Mouse (Mus musculus): Measurements from ENCODE around the gene Hmx1. TPM values are rescaled to one million over a fixed set of nuclear protein-coding genes. Genes with fewer than 3 reads are reported as not detected.
A peak's percentile ranks its signal among the peaks of the same experiment; 100 is the strongest.

The Hmx1 gene
- total RNA-seq (2021), result not detected

DNA sequence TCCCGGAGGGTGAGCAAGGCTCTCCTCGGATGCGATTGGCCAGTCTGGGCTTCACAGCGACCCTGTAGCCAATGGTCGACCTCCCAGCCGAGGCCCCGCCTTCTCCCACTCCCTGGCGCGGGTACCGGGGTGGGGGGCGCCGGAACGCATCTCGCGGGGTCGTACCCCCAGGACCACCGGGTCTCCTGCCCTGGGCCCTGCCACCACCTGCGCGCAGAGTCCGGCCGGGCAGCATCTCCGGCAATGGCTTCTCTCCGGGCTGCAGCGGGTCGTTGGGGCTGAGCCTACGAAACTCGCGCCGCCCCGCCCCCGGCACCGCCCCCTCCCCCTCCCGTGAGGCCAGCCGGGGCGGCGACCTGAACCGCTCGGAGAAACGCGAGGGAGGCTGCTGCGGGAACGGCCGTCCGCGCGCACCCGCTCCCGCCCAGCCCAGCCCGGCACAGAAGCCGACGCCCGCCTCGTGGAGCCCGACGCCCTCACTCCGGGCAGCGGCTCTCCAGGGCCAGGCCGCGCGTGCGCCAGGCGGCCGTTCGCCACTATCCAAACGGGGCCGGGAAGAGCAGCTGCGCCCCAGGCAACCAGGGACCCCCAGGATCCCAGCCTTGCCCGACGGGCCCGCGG is at the start of gene Hmx1:
Gene Hmx1 (plus strand): TSS at position 618 of the 621 bp plus-strand sequence.
- peak in 1 of 2 experiments; percentile 40 for DNase-seq (ENCODE audit: extremely low spot score in 1 of 2, low spot score in 2 of 2)
- intact Hi-C loops (cut with DNase I), result no loop called here

DNA sequence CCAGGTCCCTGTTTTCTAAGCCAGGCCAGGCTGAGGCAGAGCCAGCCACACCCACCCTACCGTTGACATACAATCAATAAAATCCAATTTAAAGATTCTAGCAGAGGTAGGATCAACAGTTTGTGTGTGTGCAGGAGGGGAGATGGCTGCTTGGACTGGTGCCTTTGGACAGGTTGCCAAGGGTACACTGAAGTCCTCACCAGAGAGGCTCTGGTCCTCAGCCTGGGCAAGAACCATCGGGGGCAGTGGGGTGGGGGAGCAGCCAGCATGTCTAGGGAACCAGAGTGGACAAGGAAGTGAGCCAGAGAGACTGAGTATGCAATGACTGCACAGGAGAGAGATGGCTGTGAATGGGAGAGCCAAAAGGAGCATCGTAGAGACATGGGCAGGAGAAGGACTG is 43.8 kb upstream of the Hmx1 start:
- intact Hi-C loops (cut with DNase I), result loop anchor here (5.0 to 10.0 kb wide), 3 partner anchors 63 to 430 kb away; partner anchors contain the start of gene Dok7
- DNase-seq (ENCODE audit: extremely low spot score in 1 of 2, low spot score in 2 of 2), result no peak

DNA sequence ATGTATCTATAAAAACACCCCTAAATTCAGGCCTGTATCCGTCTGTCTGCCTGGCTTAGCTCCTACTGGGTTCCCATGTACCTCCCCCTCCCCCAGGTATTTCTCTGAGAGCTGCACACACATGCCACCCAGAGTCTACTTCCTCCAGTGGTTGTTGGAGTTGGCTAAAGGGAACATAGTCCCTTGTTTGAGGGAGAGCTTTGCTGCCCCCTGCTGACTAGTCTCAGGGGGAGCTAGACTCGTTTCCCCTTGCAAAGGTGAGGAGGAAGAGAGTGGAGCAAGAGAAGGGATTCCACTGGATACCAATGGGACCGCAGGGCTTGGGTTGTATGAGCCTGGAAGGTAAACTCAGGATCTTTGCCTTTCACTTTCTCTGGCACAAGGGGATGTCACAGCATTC is 40.1 kb upstream of the Hmx1 start:
- DNase-seq (ENCODE audit: extremely low spot score in 1 of 2, low spot score in 2 of 2), result peak; percentile 66 to 80
- intact Hi-C loops (cut with DNase I), result loop anchor here (2.0 to 10.0 kb wide), 4 partner anchors 66 to 434 kb away; partner anchors contain the start of gene Dok7

DNA sequence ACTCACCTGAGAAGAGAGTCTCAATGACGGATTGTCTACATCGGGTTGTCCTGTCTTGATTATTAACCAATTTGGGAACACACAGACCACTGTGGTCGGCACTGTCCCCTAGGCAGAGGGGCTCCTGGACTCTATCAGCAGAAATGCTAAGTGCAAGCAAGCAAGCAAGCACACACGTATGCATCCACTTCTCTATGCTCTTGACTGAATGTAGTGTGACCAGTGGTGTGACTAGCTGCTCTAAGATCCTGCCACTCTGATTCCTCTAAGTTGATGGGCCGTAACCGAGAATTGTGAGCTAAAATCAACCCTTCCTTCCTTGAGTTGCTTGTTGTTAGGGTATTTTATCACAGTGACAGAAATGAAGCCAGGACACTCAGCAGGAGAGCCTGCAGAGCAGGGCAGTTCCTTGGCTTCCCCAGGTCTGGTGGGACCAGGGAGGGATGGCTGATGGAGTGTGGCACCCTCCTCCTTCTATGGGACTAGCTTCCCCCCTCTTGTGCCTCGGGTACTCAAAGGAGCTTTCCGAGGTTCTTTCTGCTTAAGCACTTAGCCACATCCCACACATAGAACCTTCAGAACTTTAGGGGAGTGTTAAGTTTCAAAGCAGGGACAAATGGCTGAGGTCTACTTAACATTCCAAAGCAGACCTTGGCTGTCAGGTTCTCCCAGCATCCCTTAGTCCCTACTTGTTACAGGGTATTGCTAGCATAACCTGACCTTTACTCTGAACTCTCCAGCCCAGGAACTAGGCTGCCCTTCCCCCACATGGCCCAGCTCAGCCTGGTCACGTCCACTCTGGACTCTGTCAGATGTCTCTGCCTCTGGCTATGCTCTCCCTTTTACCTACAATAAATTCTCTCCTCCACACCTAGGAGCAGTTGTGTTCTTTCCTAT is 31.1 kb upstream of the Hmx1 start:
- DNase-seq (ENCODE audit: extremely low spot score in 1 of 2, low spot score in 2 of 2), result no peak
- intact Hi-C loops (cut with DNase I), result no loop called here

DNA sequence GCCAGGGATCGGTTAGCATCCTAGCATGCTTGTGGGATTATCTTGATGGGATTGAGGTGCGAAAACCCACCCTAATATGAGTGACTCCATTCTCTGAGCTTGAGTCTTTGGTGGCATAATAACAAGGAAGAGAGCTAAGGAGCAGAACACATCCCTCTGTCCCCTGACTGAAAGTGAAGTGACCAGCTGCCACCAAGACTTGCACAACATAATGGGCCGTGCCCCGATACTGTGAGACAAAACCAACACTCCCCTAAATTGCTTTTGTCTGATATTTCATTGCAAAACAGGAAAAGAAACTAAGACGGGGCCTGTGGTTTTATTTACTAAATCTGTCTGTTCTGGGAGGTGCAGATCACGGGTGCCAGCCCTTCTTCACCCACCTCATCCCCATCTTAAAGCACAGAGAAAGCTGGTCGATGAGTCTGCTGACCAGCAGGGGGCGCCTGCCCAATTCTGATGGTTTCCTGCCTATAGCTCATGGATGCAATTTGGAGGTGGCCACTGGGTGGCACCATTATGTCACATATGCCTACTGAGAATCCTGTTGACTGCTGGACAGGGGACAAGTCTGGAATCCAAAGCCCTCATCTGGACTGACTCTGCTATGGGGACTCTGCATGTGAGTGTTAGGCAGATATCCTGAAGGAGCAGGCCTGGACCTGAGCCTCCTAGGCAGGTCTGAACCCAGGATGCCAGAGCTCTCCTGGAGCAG is 27.2 kb upstream of the Hmx1 start:
- peak; percentile 89 to 92 for DNase-seq (ENCODE audit: extremely low spot score in 1 of 2, low spot score in 2 of 2)
- intact Hi-C loops (cut with DNase I), result loop anchor here (5.0 kb wide), 1 partner anchor 151 kb away; no protein-coding TSS in a partner anchor

DNA sequence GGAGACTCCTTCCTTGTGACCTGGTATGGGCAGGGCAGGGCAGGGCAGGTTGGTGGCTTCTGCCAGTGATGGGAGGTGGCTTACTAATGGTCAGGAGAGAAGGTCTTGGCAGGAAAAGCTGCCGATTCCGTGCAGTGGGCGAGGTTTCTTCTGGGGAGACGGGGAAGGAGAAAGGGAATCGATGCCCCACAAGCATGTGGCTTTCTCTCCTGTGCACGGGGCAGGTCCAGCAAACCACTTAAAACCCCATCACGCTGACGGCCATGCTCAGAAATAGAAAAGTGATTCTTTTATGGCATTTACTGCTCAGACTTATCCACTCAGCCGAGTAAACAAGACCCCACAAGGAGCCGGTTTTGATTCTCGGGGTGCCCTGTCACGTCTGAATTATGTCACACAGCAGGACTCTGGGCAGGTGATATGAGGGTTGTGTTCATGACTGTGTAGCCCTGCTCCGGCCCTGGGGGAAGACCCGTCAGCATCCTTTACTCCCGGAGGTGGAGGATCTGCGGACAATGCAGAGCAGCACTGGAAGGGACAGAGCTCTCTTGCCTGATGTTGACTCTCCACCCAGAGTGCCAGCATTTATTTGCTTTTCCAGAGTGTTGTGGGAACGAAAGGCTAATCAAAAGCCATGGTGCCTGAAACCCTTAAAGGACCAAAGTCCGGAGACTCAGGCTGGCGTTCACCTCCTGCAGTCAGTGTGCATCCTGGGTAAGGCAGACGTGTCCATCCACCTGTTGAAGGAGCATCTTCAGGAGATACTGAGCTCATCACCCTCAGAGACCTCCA is 22.5 kb upstream of the Hmx1 start:
- no peak for DNase-seq (ENCODE audit: extremely low spot score in 1 of 2, low spot score in 2 of 2)
- intact Hi-C loops (cut with DNase I), result no loop called here

DNA sequence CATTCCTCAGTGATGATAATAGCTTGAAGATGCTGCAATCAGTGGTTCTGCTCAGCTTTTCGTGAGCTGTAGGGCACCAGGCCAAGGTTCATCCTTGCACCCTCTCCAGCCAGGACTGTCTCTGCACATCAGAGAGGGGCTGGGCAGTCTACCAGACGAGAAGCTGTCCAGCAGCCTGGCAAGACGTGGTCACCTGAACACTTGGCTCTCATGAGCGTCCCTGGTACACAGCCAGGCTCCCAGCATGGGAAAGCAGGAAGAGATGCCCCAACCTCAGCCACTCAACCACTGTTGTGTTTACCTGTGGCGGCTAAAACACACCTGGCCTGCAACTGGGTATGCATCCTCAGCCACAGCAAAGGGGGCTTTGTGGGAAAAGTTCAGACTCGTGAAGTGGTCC is 20.0 kb upstream of the Hmx1 start:
- intact Hi-C loops (cut with DNase I), result no loop called here
- no peak for DNase-seq (ENCODE audit: extremely low spot score in 1 of 2, low spot score in 2 of 2)

DNA sequence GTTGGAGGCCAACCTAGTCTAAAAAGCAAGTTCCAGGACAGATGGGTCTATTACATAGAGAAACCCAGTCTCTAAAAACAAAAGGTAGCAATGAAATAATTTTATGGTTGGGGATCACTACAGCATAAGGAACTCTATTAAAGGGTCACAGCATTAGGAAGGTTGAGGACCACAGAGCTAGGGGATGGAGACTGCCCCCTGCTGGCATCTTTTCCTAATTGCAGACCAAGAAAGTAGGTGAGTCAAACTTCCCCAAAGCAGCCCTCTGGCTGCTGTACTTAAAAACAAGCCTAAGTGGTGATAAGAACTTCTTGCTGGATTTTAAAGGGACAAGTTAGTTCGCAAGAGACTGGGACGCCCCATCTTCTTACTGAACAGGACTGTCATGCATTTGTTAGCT is 9.8 kb upstream of the Hmx1 start:
- intact Hi-C loops (cut with DNase I), result loop anchor here (2.0 kb wide), 1 partner anchor 132 kb away; no protein-coding TSS in a partner anchor
- DNase-seq (ENCODE audit: extremely low spot score in 1 of 2, low spot score in 2 of 2), result no peak

DNA sequence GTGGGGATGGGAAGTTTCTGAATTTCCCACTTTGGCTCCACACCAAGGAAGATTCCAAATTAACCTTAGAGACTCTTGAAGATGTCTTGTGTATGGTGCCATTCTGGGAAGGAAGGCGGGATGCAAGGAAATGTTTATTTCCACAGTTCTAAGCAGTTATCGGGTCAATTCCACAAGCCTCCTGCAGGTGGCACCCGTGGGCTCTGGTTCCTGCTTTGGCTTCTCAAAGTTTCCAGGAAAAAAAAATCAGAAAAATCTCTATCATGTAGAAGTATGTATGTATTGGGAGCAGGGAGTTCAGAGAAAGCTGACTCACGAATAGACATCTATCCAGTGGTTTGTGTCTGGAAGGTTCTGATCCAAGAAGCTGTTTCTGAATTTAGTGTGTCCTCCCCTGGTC is 9.1 kb upstream of the Hmx1 start:
- no peak for DNase-seq (ENCODE audit: extremely low spot score in 1 of 2, low spot score in 2 of 2)
- intact Hi-C loops (cut with DNase I), result loop anchor here (2.0 kb wide), 1 partner anchor 131 kb away; no protein-coding TSS in a partner anchor

DNA sequence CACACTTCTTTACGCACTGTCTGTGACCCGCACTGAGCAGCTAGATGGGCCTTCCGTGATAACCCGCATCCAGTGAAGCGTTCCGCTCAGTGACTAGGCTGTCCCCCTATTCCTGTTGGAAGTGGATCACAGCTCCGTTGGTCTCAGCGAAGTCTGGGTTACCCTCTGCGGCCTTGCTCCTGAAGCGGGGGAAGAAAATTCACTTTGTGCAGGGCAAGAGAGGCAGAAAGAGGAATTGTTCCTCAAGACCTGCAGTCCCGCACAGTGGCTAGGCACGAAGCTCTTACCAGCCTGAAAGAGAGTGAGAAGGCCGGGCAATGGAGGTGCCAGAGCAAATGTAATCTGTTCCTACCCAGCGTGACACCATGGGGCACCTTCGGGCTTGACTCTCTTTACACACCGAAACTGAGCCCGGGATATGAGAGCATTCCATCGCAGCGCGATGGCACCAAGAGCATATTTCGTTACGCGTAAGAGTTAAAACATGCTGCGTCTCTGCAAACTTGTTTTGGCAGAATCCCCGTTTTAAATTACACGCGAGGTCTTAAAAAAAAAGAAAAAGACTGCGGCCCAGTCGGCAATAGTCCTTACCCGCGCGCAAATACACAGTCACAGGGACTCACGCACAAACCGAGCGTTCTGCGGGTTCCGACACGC is 946 bp upstream of the Hmx1 start:
- no peak for DNase-seq (ENCODE audit: extremely low spot score in 1 of 2, low spot score in 2 of 2)
- intact Hi-C loops (cut with DNase I), result no loop called here

DNA sequence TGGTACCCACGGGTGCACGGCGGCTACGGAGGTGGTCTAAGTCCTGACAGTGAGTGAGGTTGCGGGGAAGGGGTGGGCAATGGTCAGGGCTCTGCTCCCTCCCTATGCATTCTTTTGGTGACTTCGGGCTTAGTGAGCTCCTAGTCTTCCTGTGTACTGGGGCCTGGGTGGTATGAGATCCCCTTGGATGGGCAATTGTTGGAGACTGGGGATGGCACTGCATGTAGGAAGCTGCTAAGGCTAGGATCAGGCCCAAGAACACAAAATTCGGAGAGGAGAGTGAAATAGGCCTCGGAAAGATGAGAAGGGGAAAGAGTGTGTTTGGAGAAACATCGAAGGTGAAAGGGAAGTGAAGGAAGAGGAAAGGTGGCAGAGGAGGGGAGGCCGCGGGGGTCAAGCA is 533 bp downstream of the Hmx1 start:
- intact Hi-C loops (cut with DNase I), result no loop called here
- no peak for DNase-seq (ENCODE audit: extremely low spot score in 1 of 2, low spot score in 2 of 2)

DNA sequence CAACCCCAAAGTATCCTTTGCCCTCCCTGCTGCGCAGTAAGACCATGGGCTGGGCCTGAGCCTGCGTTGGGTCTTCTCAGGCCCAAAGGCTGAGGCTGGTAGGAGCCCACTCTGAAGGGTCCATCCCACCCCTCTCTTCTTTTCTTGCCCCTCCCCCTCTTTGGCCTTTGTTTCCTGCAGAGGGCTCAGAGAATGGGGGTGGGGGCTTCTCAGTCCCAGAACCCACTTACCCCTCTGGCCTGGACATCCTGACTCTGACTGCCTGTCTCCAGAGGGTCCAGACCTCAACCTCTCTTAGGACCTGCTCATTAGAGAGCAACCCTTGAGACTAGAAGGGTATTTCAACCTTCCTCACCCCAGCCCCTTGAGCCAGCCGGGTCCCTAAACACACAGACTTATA is 1.0 kb downstream of the Hmx1 start:
- intact Hi-C loops (cut with DNase I), result loop anchor here (10.0 kb wide), 1 partner anchor 1955 kb away; the partner anchor contains the start of gene Nkx1-1
- no peak for DNase-seq (ENCODE audit: extremely low spot score in 1 of 2, low spot score in 2 of 2)

DNA sequence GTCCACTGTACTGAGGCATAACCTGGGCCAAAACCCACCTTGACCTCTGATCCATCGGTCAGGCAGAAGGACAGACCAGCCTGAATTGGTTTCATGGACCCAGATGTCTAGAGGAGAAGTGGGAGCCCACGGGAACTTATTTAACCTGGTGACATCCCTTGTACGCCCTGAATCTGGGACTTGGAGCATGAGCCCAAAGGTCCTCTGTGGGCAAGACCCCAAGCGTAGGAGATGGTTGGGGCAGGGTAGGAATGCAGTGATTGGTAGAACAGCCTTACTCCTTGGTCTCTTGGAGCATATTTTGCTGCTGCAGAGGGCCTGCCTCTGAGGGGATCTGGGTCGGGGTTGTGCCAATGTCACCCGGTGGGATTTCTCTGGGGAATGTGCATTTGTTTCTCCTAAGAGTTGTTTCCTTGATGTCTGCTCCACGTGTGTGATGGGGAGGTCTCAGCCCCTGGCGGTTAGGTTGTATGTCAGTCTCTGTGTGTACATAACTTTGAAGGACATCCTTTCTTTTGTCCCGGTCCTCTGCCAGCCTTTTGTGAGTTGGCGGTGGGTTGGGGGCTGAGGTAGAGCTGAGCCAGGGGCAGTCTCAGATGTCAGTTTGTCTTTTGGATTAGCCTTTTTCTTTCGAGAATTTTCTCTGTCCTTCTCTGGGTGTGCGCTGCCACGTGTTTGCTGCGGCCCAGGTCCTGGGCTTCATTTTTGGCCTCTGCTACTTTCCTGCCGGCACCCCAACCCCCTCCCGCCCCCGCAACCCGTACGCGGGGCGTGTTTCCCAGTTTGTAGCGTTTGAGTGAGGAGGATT is 2.1 kb downstream of the Hmx1 start:
- intact Hi-C loops (cut with DNase I), result loop anchor here (10.0 kb wide), 1 partner anchor 1956 kb away; the partner anchor contains the start of gene Nkx1-1
- no peak for DNase-seq (ENCODE audit: extremely low spot score in 1 of 2, low spot score in 2 of 2)

DNA sequence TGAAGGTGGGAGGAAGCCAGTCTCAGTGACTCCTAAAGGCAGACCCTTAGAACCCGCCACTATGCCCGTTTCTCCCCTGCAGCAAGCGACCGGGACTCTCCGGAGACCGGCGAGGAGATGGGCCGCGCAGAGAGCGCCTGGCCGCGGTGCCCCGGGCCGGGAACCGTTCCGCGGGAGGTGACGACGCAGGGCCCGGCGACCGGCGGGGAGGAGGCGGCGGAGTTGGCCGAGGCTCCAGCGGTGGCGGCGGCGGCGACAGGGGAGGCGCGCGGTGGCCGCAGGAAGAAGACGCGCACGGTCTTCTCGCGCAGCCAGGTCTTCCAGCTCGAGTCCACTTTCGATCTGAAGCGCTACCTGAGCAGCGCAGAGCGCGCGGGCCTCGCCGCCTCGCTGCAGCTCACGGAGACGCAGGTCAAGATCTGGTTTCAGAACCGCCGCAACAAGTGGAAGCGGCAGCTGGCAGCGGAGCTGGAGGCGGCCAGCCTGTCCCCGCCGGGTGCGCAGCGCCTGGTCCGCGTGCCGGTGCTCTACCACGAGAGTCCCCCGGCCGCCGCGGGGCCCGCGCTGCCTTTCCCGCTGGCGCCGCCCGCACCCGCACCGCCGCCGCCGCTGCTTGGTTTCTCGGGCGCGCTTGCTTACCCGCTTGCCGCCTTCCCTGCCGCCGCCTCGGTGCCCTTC is 2.9 kb downstream of the Hmx1 start:
- intact Hi-C loops (cut with DNase I), result loop anchor here (10.0 kb wide), 1 partner anchor 1957 kb away; the partner anchor contains the start of gene Nkx1-1
- DNase-seq (ENCODE audit: extremely low spot score in 1 of 2, low spot score in 2 of 2), result no peak

DNA sequence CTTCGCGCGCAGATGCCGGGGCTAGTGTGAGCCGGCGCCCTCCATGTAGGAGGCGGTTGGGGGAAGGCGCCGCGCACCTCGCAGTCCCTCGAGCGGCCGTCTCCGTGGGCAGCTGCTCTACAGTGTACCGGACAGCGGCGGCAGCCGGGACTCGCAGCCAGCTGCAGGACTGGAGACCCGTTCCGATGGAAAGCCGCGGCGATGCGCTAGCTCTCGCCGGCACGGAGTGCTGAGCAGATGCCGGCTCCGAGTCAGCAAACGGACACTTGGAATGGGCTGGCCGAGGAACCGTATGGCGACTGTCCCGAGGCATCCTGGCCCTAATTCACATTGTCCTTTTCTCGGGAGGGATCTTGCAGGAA is 3.4 kb downstream of the Hmx1 start:
- intact Hi-C loops (cut with DNase I), result loop anchor here (10.0 kb wide), 1 partner anchor 1958 kb away; the partner anchor contains the start of gene Nkx1-1
- no peak for DNase-seq (ENCODE audit: extremely low spot score in 1 of 2, low spot score in 2 of 2)

DNA sequence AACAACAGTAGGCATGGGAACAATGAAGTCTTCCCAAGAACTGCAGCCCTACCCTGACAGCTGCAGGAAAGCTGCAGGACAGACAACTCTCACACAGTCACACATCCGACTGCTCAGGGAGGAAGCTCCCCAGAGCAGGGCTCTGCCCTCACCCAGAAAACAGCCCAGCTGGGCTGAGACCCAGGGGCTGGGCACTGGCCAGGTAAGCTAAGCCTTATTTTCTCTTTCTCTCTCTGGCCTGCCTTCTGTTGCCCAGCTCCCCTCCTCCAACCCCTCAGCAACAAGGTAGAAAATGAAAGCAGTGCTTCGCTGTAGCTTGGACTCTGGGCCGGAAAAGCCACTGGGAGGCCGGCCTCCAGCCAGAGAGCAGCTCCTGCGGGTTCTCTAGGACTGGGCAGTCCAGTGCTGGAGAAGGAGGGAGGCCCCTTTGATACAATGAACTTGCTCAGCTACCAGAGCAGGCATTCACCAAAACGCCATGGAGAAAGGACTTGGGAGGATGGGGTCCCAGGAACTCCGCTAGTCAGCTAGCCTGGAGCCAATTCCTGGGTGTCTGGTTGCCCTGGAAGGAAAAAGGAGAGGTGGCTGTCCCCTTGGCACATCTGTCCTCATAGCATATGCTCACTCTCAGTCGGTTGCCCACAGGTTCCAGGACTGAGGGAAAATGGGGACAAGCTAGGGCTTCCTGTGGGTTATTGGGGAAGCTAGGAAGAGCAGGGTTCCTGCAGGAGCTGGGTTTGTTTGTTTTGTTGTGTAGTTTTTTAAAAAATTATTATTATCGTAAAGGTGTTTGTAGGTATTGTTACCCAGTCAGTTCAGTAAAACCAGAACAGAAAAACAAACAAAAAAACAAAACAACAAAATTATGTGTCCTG is 6.9 kb downstream of the Hmx1 start:
- no peak for DNase-seq (ENCODE audit: extremely low spot score in 1 of 2, low spot score in 2 of 2)

More for the DNA sequence above, 6.9 kb downstream of the Hmx1 start:
- intact Hi-C loops (cut with DNase I), result loop anchor here (10.0 kb wide), 1 partner anchor 1961 kb away; the partner anchor contains the start of gene Nkx1-1

Measured in left cerebral cortex, postnatal 10 days (tissue).